Mouse (Mus musculus): ENCODE measurements around the gene Hoxb7. TPM values are rescaled to one million over a fixed set of nuclear protein-coding genes. Genes with fewer than 3 reads are reported as not detected.

Hoxb7 gene
- total and polyA plus RNA-seq, 2 experiments from 2014 or later: 0.20 TPM; not detected in 1

- WGBS: 15% methylated on average over 6 of the region's 6 CpGs
- no peaks in the 10 kb centered on the region for H3K9me3 ChIP-seq (replicated peaks; ENCODE audit: control insufficient read depth, low read length)
- no peak overlapping the region for H3K9ac ChIP-seq (replicated peaks; ENCODE audit: low read depth, low read length)
- DNase-seq (ENCODE audit: low spot score) (no peak), ATAC-seq (ENCODE audit: insufficient read depth, low read depth) (no peak)
- TF ChIP-seq CTCF (IDR thresholded peaks at IDR 0.05; ENCODE audit: low read depth) (no peak), EP300 (IDR thresholded peaks at IDR 0.05; ENCODE audit: low read depth) (no peak)
- H3K4me2 ChIP-seq (ENCODE audit: low read depth, low read length): peak overlapping the region; percentile 47
- no peak overlapping the region for H3K27ac ChIP-seq (ENCODE audit: low read depth)
- peaks cover 100% of the 10 kb centered on the region for H3K27me3 ChIP-seq (ENCODE audit: control insufficient read depth, insufficient read depth, low read length)
- H3K4me1 ChIP-seq (ENCODE audit: control insufficient read depth, insufficient read depth): no peaks in the 10 kb centered on the region
- no peaks in the 10 kb centered on the region for H3K36me3 ChIP-seq (replicated peaks; ENCODE audit: control insufficient read depth, insufficient read depth, low read length)
- peak overlapping the region; percentile 40 for H3K4me3 ChIP-seq (ENCODE audit: low read depth, low read length)
Observed at GRCm38 (mm10) chr11:96311097-96311496, 24.7 kb downstream of the Hoxb7 start.

- ATAC-seq (ENCODE audit: insufficient read depth, low read depth) (peak; percentile 80), DNase-seq (ENCODE audit: low spot score) (peak; percentile 42)
- Histone ChIP-seq H3K9me3 (replicated peaks; ENCODE audit: control insufficient read depth, low read length) (no peaks in the 10 kb centered on the region), H3K27me3 (ENCODE audit: control insufficient read depth, insufficient read depth, low read length) (peaks cover 100% of the 10 kb centered on the region), H3K9ac (replicated peaks; ENCODE audit: low read depth, low read length) (no peak overlapping the region), H3K4me2 (ENCODE audit: low read depth, low read length) (peak overlapping the region; percentile 47), H3K27ac (ENCODE audit: low read depth) (no peak overlapping the region), H3K4me3 (ENCODE audit: low read depth, low read length) (peak overlapping the region; percentile 40), H3K4me1 (ENCODE audit: control insufficient read depth, insufficient read depth) (no peaks in the 10 kb centered on the region), H3K36me3 (replicated peaks; ENCODE audit: control insufficient read depth, insufficient read depth, low read length) (no peaks in the 10 kb centered on the region)
- TF ChIP-seq EP300 (IDR thresholded peaks at IDR 0.05; ENCODE audit: low read depth): no peak
- peak; percentile 67 for TF ChIP-seq CTCF (IDR thresholded peaks at IDR 0.05; ENCODE audit: low read depth)
- 3% methylated on average over 31 of the region's 31 CpGs for WGBS
Observed at GRCm38 (mm10) chr11:96311520-96312417, 25.3 kb downstream of the Hoxb7 start.

- Histone ChIP-seq H3K9me3 (replicated peaks; ENCODE audit: control insufficient read depth, low read length) (no peaks in the 10 kb centered on the region), H3K27ac (ENCODE audit: low read depth) (no peak overlapping the region), H3K4me1 (ENCODE audit: control insufficient read depth, insufficient read depth) (no peaks in the 10 kb centered on the region), H3K27me3 (ENCODE audit: control insufficient read depth, insufficient read depth, low read length) (peaks cover 100% of the 10 kb centered on the region), H3K9ac (replicated peaks; ENCODE audit: low read depth, low read length) (no peak overlapping the region), H3K4me2 (ENCODE audit: low read depth, low read length) (no peak overlapping the region), H3K4me3 (ENCODE audit: low read depth, low read length) (no peak overlapping the region), H3K36me3 (replicated peaks; ENCODE audit: control insufficient read depth, insufficient read depth, low read length) (no peaks in the 10 kb centered on the region)
- TF ChIP-seq CTCF (IDR thresholded peaks at IDR 0.05; ENCODE audit: low read depth): no peak
- TF ChIP-seq EP300 (IDR thresholded peaks at IDR 0.05; ENCODE audit: low read depth): no peak
- DNase-seq (ENCODE audit: low spot score): no peak
- no peak for ATAC-seq (ENCODE audit: insufficient read depth, low read depth)
- WGBS: 49% methylated on average over 2 of the region's 2 CpGs
Observed at GRCm38 (mm10) chr11:96313134-96313533, 26.7 kb downstream of the Hoxb7 start.

GRCm38 (mm10) chr11:96313806-96314428 lies 27.5 kb downstream of the Hoxb7 start:
- ATAC-seq (ENCODE audit: insufficient read depth, low read depth) (no peak), DNase-seq (ENCODE audit: low spot score) (no peak)
- Histone ChIP-seq H3K4me3 (ENCODE audit: low read depth, low read length) (no peak overlapping the region), H3K9me3 (replicated peaks; ENCODE audit: control insufficient read depth, low read length) (no peaks in the 10 kb centered on the region), H3K4me1 (ENCODE audit: control insufficient read depth, insufficient read depth) (no peaks in the 10 kb centered on the region), H3K9ac (replicated peaks; ENCODE audit: low read depth, low read length) (no peak overlapping the region), H3K27me3 (ENCODE audit: control insufficient read depth, insufficient read depth, low read length) (peaks cover 100% of the 10 kb centered on the region), H3K4me2 (ENCODE audit: low read depth, low read length) (peak overlapping the region; percentile 41), H3K27ac (ENCODE audit: low read depth) (no peak overlapping the region), H3K36me3 (replicated peaks; ENCODE audit: control insufficient read depth, insufficient read depth, low read length) (no peaks in the 10 kb centered on the region)
- no peak for TF ChIP-seq EP300 (IDR thresholded peaks at IDR 0.05; ENCODE audit: low read depth)
- TF ChIP-seq CTCF (IDR thresholded peaks at IDR 0.05; ENCODE audit: low read depth): no peak
- 19% methylated on average over 12 of the region's 12 CpGs for WGBS

GRCm38 (mm10) chr11:96314671-96315343 lies 28.4 kb downstream of the Hoxb7 start:
- ATAC-seq (ENCODE audit: insufficient read depth, low read depth) (no peak), DNase-seq (ENCODE audit: low spot score) (no peak)
- Histone ChIP-seq H3K36me3 (replicated peaks; ENCODE audit: control insufficient read depth, insufficient read depth, low read length) (no peaks in the 10 kb centered on the region), H3K27ac (ENCODE audit: low read depth) (no peak overlapping the region), H3K9me3 (replicated peaks; ENCODE audit: control insufficient read depth, low read length) (no peaks in the 10 kb centered on the region), H3K4me3 (ENCODE audit: low read depth, low read length) (peak overlapping the region; percentile 12), H3K4me1 (ENCODE audit: control insufficient read depth, insufficient read depth) (no peaks in the 10 kb centered on the region), H3K4me2 (ENCODE audit: low read depth, low read length) (peak overlapping the region; percentile 41), H3K9ac (replicated peaks; ENCODE audit: low read depth, low read length) (no peak overlapping the region), H3K27me3 (ENCODE audit: control insufficient read depth, insufficient read depth, low read length) (peaks cover 100% of the 10 kb centered on the region)
- 4% methylated on average over 34 of the region's 34 CpGs for WGBS
- TF ChIP-seq EP300 (IDR thresholded peaks at IDR 0.05; ENCODE audit: low read depth): no peak
- no peak for TF ChIP-seq CTCF (IDR thresholded peaks at IDR 0.05; ENCODE audit: low read depth)
